In the genomic region with DNA sequence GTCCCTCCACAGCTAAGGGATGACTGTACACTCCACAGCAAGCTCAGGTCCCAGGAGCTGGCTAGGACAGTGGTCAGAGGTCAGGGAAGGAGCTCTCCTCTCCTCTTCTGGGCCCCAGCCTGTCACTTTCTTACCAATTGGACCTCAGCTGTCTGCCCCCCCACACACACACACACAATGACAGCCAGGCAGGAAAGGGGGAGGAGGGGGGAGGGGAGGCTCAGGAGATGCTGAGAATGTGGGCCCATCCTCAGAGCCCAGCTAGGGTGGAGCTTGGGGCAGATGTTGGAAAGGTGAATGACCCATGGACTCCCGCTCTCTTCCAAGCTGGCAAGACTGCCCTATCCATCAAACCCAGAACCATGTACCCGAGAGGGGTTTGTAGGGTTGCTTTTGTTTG, we compare ENCODE assay signal across 8 mouse cellular contexts. TPM values are rescaled to one million over a fixed set of nuclear protein-coding genes. Genes with fewer than 3 reads are reported as not detected.
DNase-seq lines count a peak whose midpoint lies in the region; ATAC-seq and TF ChIP-seq lines count a peak whose summit lies in the region.
"Had no signal": no experiment of that assay in that cellular context is flagged by ENCODE, and none has a peak within 500 bp of the region (broad histone marks: within the 10 kb centered on the region; RNA-seq: fewer than 3 reads in every experiment).

No protein-coding gene starts in this region.

- H3K27me3 ChIP-seq in heart, postnatal 0 days (ENCODE audit: control insufficient read depth, insufficient read depth, low read length) = no peaks in the 10 kb centered on the region
- H3K27me3 ChIP-seq in megakaryocyte, embryonic 14.5 days (replicated peaks) = peaks cover 40% of the 10 kb centered on the region
- no peaks in the 10 kb centered on the region for H3K27me3 ChIP-seq in intestine, embryonic 15.5 days (replicated peaks)
- no peaks in the 10 kb centered on the region for H3K27me3 ChIP-seq in stomach, embryonic 15.5 days (replicated peaks)

- H3K36me3 ChIP-seq in heart, postnatal 0 days (replicated peaks; ENCODE audit: control insufficient read depth, insufficient read depth, low read length) = no peaks in the 10 kb centered on the region
- no peaks in the 10 kb centered on the region for H3K36me3 ChIP-seq in megakaryocyte, embryonic 14.5 days (replicated peaks; ENCODE audit: low read length)
- no peaks in the 10 kb centered on the region for H3K36me3 ChIP-seq in intestine, embryonic 15.5 days
- H3K36me3 ChIP-seq in stomach, embryonic 15.5 days = no peaks in the 10 kb centered on the region

- TF ChIP-seq EP300 in heart, postnatal 0 days (IDR thresholded peaks at IDR 0.05; ENCODE audit: low read depth) = no peak

- H3K9ac ChIP-seq in heart, postnatal 0 days (replicated peaks; ENCODE audit: low read depth, low read length) = peak overlapping the region; percentile 60
- peak overlapping the region; percentile 29; the same call in 1 of the 2 replicates for H3K9ac ChIP-seq in intestine, embryonic 15.5 days
- H3K9ac ChIP-seq in stomach, embryonic 15.5 days = no peak overlapping the region

- intact Hi-C loops in heart, postnatal 25 days (cut with DNase I) = no loop called here

- H3K4me1 ChIP-seq in heart, postnatal 0 days (ENCODE audit: control insufficient read depth, insufficient read depth) = peaks cover 44% of the 10 kb centered on the region
- H3K4me1 ChIP-seq in megakaryocyte, embryonic 14.5 days = peaks cover 60% of the 10 kb centered on the region
- H3K4me1 ChIP-seq in intestine, embryonic 15.5 days (replicated peaks) = peaks cover 62% of the 10 kb centered on the region
- H3K4me1 ChIP-seq in stomach, embryonic 15.5 days = peaks cover 58% of the 10 kb centered on the region

- DNase-seq in heart, postnatal 0 days (ENCODE audit: low spot score) = no peak
- DNase-seq in heart, postnatal 25 days (ENCODE audit: low spot score) = no peak
- DNase-seq in right cerebral cortex, adult 18-20 months = no peak
- DNase-seq: thymus, postnatal 36 days had no signal

- no peak for TF ChIP-seq CTCF in heart, postnatal 0 days (IDR thresholded peaks at IDR 0.05; ENCODE audit: low read depth)

- peak overlapping the region; percentile 83 for H3K27ac ChIP-seq in heart, postnatal 0 days (ENCODE audit: low read depth)
- H3K27ac ChIP-seq in intestine, embryonic 15.5 days = peak overlapping the region; percentile 86
- H3K27ac ChIP-seq in stomach, embryonic 15.5 days = peak overlapping the region; percentile 60

- H3K4me3 ChIP-seq in heart, postnatal 0 days (ENCODE audit: low read depth, low read length) = peak overlapping the region; percentile 37
- H3K4me3 ChIP-seq in megakaryocyte, embryonic 14.5 days (replicated peaks) = peak overlapping the region; percentile 8
- H3K4me3 ChIP-seq in intestine, embryonic 15.5 days (replicated peaks) = peak overlapping the region; percentile 23
- H3K4me3 ChIP-seq in stomach, embryonic 15.5 days (replicated peaks) = peak overlapping the region; percentile 7; the same call in 1 of the 2 replicates

- no peaks in the 10 kb centered on the region for H3K9me3 ChIP-seq in heart, postnatal 0 days (replicated peaks; ENCODE audit: control insufficient read depth, low read length)
- H3K9me3 ChIP-seq in megakaryocyte, embryonic 14.5 days = no peaks in the 10 kb centered on the region
- H3K9me3 ChIP-seq in intestine, embryonic 15.5 days = no peaks in the 10 kb centered on the region
- no peaks in the 10 kb centered on the region for H3K9me3 ChIP-seq in stomach, embryonic 15.5 days

- 72% methylated on average over 2 of the region's 2 CpGs for WGBS in heart, postnatal 0 days
- WGBS in intestine, embryonic 15.5 days = 53% methylated on average over 2 of the region's 2 CpGs
- 55% methylated on average over 2 of the region's 2 CpGs for WGBS in stomach, embryonic 15.5 days

- ATAC-seq in heart, postnatal 0 days (ENCODE audit: insufficient read depth, low read depth) = no peak
- ATAC-seq in megakaryocyte, adult 5-6 weeks (ENCODE audit: poor library complexity, severe bottlenecking) = no peak
- ATAC-seq in intestine, embryonic 15.5 days = peak; percentile 1; the same call in 1 of the 2 replicates
- ATAC-seq in stomach, embryonic 15.5 days (ENCODE audit: insufficient read depth, low FRiP score, low read depth) = no peak

- peak overlapping the region; percentile 62 for H3K4me2 ChIP-seq in heart, postnatal 0 days (ENCODE audit: low read depth, low read length)
- H3K4me2 ChIP-seq in intestine, embryonic 15.5 days (replicated peaks) = peak overlapping the region; percentile 59
- H3K4me2 ChIP-seq in stomach, embryonic 15.5 days = peak overlapping the region; percentile 38

RNA-seq across cellular contexts. Expression of gene Sema3b, which starts 2.0 kb away (rescaled TPM):
- total RNA-seq in heart, postnatal 0 days (2014; rRNA removed; ENCODE audit: low replicate concordance) = 21.0 and 34.9 TPM in 2 replicates
- polyA plus RNA-seq in heart, postnatal 0 days (2015; fragmentation: Nextera tagmentation; extraction: Ambion mirVana) = 8.9 and 9.1 TPM in 2 replicates
- total RNA-seq in heart, postnatal 25 days (2021) = 10 to 100 TPM; 15.0 to 17.8 TPM
- polyA plus RNA-seq in megakaryocyte, embryonic 14.5 days (2012; ENCODE audit: insufficient read depth, low replicate concordance) = not detected in 2 replicates
- not detected in 2 replicates for total RNA-seq in megakaryocyte, adult 5-6 weeks (2015)
- 0.08 TPM in 1 of 2 replicates, not detected in the other for total RNA-seq in megakaryocyte, adult 5-6 weeks (2017)
- 34.7 and 37.5 TPM in 2 replicates for polyA plus RNA-seq in intestine, embryonic 15.5 days (2015; fragmentation: Nextera tagmentation; extraction: Ambion mirVana)
- polyA plus RNA-seq in stomach, embryonic 15.5 days (2015; fragmentation: Nextera tagmentation; extraction: Ambion mirVana) = 13.2 and 16.5 TPM in 2 replicates

RNA-seq across cellular contexts. Expression of gene Ifrd2, which starts 19.6 kb away (rescaled TPM):
- total RNA-seq in heart, postnatal 0 days (2014; rRNA removed; ENCODE audit: low replicate concordance) = 22.3 and 31.2 TPM in 2 replicates
- polyA plus RNA-seq in heart, postnatal 0 days (2015; fragmentation: Nextera tagmentation; extraction: Ambion mirVana) = 28.6 and 33.6 TPM in 2 replicates
- total RNA-seq in heart, postnatal 25 days (2021) = 10 to 100 TPM; 44.6 to 45.8 TPM
- 32.1 and 34.9 TPM in 2 replicates for polyA plus RNA-seq in megakaryocyte, embryonic 14.5 days (2012; ENCODE audit: insufficient read depth, low replicate concordance)
- 6.8 and 11.1 TPM in 2 replicates for total RNA-seq in megakaryocyte, adult 5-6 weeks (2015)
- 8.7 and 9.9 TPM in 2 replicates for total RNA-seq in megakaryocyte, adult 5-6 weeks (2017)
- 66.4 and 81.9 TPM in 2 replicates for polyA plus RNA-seq in intestine, embryonic 15.5 days (2015; fragmentation: Nextera tagmentation; extraction: Ambion mirVana)
- 65.1 and 68.2 TPM in 2 replicates for polyA plus RNA-seq in stomach, embryonic 15.5 days (2015; fragmentation: Nextera tagmentation; extraction: Ambion mirVana)

RNA-seq across cellular contexts. Expression of gene Hyal3, which starts 26.4 kb away (rescaled TPM):
- total RNA-seq in heart, postnatal 0 days (2014; rRNA removed; ENCODE audit: low replicate concordance) = 0.65 and 0.66 TPM in 2 replicates
- polyA plus RNA-seq in heart, postnatal 0 days (2015; fragmentation: Nextera tagmentation; extraction: Ambion mirVana) = 0.29 and 0.44 TPM in 2 replicates
- under 1 TPM; 0.45 to 0.62 TPM for total RNA-seq in heart, postnatal 25 days (2021)
- 0.31 TPM in 1 of 2 replicates, not detected in the other for polyA plus RNA-seq in megakaryocyte, embryonic 14.5 days (2012; ENCODE audit: insufficient read depth, low replicate concordance)
- total RNA-seq in megakaryocyte, adult 5-6 weeks (2015) = 1.5 and 1.9 TPM in 2 replicates
- total RNA-seq in megakaryocyte, adult 5-6 weeks (2017) = 0.18 and 0.57 TPM in 2 replicates
- 0.74 and 0.97 TPM in 2 replicates for polyA plus RNA-seq in intestine, embryonic 15.5 days (2015; fragmentation: Nextera tagmentation; extraction: Ambion mirVana)
- 1.1 and 1.7 TPM in 2 replicates for polyA plus RNA-seq in stomach, embryonic 15.5 days (2015; fragmentation: Nextera tagmentation; extraction: Ambion mirVana)

RNA-seq across cellular contexts. Expression of gene Gnai2, which starts 28.1 kb away (rescaled TPM):
- 472 and 473 TPM in 2 replicates for total RNA-seq in heart, postnatal 0 days (2014; rRNA removed; ENCODE audit: low replicate concordance)
- 291 and 295 TPM in 2 replicates for polyA plus RNA-seq in heart, postnatal 0 days (2015; fragmentation: Nextera tagmentation; extraction: Ambion mirVana)
- 100 to 1,000 TPM; 241 to 257 TPM for total RNA-seq in heart, postnatal 25 days (2021)
- 1,319 and 1,886 TPM in 2 replicates for polyA plus RNA-seq in megakaryocyte, embryonic 14.5 days (2012; ENCODE audit: insufficient read depth, low replicate concordance)
- 749 and 768 TPM in 2 replicates for total RNA-seq in megakaryocyte, adult 5-6 weeks (2015)
- 859 and 871 TPM in 2 replicates for total RNA-seq in megakaryocyte, adult 5-6 weeks (2017)
- polyA plus RNA-seq in intestine, embryonic 15.5 days (2015; fragmentation: Nextera tagmentation; extraction: Ambion mirVana) = 334 and 335 TPM in 2 replicates
- polyA plus RNA-seq in stomach, embryonic 15.5 days (2015; fragmentation: Nextera tagmentation; extraction: Ambion mirVana) = 355 and 371 TPM in 2 replicates

RNA-seq across cellular contexts. Expression of gene Naa80, which starts 28.3 kb away (rescaled TPM):
- 28.4 and 58.8 TPM in 2 replicates for total RNA-seq in heart, postnatal 0 days (2014; rRNA removed; ENCODE audit: low replicate concordance)
- polyA plus RNA-seq in heart, postnatal 0 days (2015; fragmentation: Nextera tagmentation; extraction: Ambion mirVana) = 14.5 and 17.5 TPM in 2 replicates
- 10 to 100 TPM; 14.0 to 18.4 TPM for total RNA-seq in heart, postnatal 25 days (2021)
- 63.3 and 72.4 TPM in 2 replicates for polyA plus RNA-seq in megakaryocyte, embryonic 14.5 days (2012; ENCODE audit: insufficient read depth, low replicate concordance)
- total RNA-seq in megakaryocyte, adult 5-6 weeks (2015) = 7.2 and 15.3 TPM in 2 replicates
- 6.9 and 10.1 TPM in 2 replicates for total RNA-seq in megakaryocyte, adult 5-6 weeks (2017)
- 15.1 and 19.1 TPM in 2 replicates for polyA plus RNA-seq in intestine, embryonic 15.5 days (2015; fragmentation: Nextera tagmentation; extraction: Ambion mirVana)
- 16.1 and 18.6 TPM in 2 replicates for polyA plus RNA-seq in stomach, embryonic 15.5 days (2015; fragmentation: Nextera tagmentation; extraction: Ambion mirVana)
